Mouse (Mus musculus): ENCODE measurements at regions not wholly inside any gene's neighbourhood (a gene's known extent, or its start where the extent isn't known, plus 50 kb on each side); places are given as distances from the start of the nearest gene placed in this dataset.

DNA sequence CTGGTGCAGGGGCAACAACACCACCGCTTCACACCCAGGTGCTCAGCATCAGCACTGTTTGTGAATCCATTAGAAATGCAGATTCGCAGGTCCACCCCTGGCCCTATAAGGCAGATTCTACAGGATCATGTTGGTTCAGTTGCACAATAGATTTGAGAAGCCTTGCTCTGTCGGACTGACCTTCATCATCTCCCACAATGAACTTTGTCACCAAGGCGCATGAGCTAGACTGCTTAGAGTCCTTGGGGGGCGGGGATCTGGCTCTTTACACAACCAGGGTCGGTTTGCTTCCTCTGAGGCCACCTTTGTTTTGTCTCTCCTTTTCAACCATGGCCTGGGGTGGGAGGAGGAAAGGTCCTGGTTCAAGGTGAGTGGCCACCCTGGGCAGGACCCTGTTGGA, 209.7 kb downstream of the Igsf11 start:
- no peak for DNase-seq (ENCODE audit: extremely low spot score in 1 of 2, low spot score in 1 of 2)

DNA sequence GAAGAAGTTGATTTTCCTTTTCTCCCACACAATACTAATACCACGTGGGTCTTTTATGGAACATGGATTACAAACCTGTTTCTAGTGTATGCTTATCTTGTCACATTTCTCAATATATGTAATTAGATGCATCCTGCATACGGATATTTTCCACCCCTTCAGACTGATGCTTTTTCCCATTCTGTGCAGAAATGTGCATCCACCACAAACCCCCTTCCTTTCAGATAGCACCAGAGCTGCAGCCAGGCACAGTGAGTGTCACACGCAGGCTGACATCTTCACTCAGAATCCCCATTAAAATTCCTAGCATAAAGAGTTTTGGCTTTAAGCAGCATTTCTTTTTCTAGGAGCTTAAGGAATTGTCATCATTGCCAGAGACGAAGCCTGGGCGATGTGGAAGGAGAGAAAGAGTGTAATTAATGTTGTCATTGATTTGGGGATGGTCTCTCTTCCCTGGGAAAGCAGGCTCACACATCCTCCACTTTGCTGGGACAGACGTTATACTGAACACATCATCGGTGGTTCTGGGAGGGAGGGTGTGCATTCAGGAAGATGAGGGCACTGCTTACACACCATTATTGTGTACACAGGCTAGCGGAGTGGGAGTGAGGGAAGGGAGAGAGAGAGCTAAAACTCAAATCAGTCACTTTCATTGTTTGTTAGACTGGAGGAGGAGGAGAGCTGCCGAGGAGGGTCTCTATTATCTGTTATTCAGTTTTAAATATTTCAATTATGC, 211.1 kb downstream of the Igsf11 start:
- no peak for DNase-seq (ENCODE audit: extremely low spot score in 1 of 2, low spot score in 1 of 2)

DNA sequence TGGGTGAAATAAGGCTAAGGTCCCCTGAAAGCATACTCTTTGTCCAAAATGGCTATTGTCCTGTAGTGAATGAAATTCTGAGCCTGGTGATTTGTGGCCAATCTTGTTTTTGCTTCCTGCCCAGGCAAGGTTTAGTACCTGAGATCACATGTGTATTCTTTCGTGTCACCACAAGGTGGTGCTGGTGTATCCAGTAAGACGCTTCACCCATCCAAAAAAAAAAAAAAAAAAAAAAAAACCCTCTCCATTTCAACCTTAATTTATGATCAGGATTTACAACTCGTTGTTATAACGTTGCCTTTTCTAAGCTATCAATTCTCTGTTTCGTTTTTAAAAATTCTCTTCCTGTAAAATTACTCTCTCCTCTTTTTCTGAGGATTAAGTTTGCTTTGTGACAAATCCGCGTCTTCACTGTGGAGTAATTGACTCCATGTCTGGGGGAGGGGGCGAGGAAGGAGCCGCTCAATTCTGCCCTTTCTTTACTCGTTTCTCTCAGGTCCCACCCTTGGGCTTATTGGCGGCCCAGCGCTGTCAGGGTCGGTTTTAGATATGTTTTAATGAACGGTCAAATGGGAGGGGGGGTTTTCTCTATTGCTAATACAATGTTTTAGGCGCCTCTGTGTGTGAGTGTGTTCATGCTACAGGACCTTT, 217.0 kb downstream of the Igsf11 start:
- DNase-seq (ENCODE audit: extremely low spot score in 1 of 2, low spot score in 1 of 2), result peak in 1 of 2 experiments; percentile 72

DNA sequence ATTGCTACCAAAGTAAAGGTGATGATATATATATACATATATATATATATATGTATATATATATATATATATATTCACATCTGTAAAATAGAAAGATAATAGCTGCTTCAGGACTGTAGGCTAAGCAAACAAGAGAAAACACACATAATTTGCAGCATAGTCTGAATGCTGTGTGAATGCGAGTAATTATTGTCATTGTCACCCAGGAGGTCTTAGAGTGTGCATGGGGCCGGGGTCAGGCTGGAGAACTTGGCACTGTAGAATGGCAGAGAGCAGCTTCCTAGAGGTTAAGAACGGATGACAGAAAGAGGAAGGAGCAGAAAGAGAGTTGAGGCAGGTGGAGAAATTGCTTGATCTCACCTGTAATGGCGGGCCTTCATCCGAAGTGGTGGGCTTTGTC, 217.6 kb downstream of the Igsf11 start:
- no peak for DNase-seq (ENCODE audit: extremely low spot score in 1 of 2, low spot score in 1 of 2)

DNA sequence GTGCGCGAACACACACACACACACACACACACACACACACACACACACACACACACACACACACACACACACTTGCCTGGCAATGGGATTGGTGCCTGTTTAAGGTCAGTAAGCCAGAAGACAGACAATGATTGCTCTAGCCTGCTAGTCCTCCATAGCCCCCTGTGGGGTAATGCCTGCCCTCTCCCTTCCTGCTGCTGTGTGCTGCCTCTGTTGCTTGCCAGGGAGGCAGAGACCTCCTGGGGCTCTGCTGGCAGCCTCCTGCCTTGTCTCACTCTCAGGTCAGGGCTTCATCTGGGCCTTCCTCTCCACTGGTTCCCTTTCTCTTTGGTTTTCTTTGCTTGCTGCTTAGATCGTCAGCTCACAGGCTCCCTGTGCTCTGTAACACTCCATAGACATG, 225.6 kb downstream of the Igsf11 start:
- no peak for DNase-seq (ENCODE audit: extremely low spot score in 1 of 2, low spot score in 1 of 2)

DNA sequence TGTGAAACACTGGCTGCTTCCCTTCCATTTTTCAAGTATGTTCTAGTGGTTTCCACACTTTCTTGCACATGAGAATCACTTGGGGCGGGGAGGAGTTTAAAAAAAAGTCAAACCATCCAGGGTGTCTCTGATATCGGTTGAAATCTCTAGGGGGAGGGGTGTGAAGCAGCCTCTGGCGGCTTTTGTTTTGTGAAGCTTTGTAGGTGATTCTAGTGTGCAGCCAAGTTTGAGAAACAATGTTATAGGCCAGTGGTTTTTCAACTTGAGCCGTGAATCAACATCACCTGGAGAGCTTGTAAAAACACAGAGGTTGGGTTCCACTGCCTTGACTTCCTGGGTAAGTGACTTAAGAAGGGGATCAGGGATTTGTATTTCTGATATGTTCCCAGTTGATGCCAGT, 227.3 kb downstream of the Igsf11 start:
- DNase-seq (ENCODE audit: extremely low spot score in 1 of 2, low spot score in 1 of 2), result no peak

DNA sequence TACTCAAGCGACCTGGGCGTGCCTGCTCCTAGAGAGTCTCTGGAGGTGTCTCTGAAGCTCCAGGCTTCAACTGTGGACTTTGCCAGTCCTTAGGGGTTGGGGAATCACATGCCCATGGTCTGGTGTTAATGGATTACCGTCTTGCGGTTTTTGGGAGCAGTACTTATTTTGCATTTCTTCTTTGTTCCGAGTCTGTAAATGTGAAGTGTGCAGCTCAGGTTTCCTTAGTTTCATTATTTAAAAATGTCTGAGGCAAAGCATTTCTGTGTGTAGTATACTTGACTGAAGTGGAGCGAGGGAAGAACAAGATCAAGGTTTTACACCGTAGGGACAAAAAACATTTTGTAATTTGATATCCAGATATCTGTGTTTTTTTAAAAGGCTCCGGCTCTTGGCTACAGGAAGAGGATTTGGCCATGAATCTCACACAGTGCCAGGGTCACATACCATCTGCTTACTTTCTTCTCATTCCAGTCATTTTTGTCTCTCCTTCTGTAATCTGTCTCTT, 231.0 kb downstream of the Igsf11 start:
- no peak for DNase-seq (ENCODE audit: extremely low spot score in 1 of 2, low spot score in 1 of 2)

DNA sequence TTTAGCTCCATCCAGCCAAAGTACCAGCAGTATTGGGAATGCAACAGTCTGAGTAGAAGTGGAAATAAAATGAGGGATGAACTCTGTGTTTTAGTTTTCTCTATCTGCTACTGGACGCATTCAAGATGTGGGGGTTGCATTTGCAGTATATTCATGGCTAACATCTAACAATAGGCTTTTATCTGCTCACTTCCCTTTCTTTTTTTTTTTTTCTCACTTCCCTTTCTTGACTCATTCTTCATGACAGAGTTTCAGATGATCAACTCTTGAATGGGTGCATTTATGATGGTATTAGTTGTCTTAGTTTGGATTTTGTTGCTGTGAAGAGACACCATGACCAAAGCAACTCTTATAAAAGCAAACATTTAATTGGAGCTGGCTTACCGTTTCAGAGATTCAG, 240.0 kb downstream of the Igsf11 start:
- DNase-seq (ENCODE audit: extremely low spot score in 1 of 2, low spot score in 1 of 2), result no peak

DNA sequence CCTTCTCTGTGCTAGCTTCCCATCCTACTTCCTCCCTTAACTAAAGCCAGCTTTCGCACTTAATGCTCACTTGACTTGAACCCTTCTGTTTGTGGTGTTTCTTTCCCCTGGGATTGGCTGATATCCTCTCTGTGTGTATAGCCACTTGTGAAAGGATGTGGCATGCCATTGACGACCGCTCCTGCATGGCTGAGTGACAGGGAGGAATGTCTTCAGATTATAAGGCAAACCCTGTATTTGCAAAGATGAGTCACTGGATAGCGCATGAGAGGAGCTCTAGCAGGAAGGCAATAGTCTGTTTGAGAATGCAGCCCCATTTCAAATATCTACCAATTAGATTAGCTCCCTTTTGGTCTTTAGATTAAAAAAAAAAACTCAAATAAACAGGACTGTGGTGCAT, 243.3 kb downstream of the Igsf11 start:
- no peak for DNase-seq (ENCODE audit: extremely low spot score in 1 of 2, low spot score in 1 of 2)

DNA sequence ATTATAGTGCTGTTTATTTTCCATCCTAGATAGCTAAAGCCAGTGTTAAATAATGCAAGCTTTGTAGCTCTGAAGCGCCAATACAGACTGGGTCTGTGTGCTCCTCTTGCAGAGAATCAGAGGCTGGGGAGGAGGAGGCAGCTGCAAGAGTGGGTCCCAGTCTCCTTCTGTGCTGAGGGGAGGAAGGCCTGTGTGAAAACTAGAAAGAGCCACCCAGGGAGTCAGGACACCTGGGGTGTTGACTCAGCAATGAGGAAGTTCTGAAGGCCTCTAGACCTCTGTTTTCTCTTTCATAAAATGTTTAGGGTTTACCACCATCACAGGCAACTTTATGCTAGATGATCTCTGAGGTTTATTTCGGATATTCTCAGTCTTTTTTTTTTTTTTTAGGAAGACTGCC, 254.7 kb downstream of the Igsf11 start:
- DNase-seq (ENCODE audit: extremely low spot score in 1 of 2, low spot score in 1 of 2), result no peak

DNA sequence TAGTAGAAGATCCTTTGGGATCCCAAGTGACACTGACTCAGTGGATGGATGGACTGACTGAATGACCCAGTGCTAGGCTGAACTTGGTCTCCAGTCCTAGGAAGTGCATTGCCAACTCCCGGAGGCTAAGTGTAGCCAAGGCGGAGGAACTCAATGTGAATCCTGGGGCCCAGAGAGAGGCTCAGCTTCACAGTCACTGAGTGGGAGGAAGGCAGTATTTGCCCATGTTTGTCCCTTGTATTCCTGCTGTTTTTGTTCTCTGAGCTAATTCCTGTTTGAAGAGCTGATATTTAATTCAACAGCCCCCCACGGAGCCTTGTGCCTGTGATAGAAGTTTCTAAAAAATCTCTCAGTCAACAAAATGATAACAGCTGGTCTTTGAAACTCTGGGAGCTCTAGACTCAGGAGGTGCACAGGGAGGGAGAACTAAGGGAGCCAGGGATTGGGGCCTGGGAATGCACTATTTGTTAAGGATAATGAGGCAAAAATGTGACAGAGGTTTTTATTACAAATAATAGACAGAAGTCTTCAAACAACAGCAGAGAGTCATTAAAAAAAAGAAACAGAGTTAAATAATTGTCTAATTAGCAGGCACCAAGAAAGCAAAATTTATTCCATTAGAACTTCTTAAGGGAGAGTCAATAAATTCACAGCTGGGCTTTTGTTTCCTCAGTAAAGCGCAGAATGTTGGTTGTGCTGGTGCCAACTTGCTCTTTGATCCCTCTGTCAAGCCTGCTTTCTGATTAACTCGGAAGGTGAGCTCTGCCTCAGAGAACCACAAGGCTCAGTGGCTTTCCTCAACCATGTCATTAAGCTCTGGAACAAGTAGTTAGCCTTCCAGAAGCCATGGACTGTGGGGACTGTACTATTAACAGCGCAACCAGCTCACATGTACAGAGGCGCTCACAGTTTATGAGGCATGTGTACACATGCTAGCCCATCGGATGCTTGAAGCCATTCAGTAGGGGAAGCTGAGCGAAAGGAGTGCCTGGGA, 259.2 kb downstream of the Igsf11 start:
- DNase-seq (ENCODE audit: extremely low spot score in 1 of 2, low spot score in 1 of 2), result no peak

DNA sequence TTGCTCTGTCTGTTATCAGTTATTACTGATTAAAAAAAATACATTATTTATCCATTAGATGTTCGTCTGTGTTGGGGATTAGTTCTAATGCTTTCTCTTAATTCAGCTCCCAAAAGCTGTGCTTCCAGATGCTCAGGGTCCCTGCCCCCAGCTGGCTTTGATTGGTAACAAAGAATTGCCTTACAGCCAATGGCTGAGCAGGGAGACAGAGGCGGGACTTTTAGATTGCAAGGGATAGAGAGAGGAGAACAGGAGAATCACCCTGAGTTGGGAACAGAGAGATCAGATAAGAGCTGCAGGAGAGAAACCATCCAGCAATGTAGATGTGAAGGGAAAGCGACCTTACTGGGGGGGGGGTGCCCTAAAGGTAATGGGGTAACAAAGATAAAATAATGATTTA, 266.4 kb downstream of the Igsf11 start:
- no peak for DNase-seq (ENCODE audit: extremely low spot score in 1 of 2, low spot score in 1 of 2)

DNA sequence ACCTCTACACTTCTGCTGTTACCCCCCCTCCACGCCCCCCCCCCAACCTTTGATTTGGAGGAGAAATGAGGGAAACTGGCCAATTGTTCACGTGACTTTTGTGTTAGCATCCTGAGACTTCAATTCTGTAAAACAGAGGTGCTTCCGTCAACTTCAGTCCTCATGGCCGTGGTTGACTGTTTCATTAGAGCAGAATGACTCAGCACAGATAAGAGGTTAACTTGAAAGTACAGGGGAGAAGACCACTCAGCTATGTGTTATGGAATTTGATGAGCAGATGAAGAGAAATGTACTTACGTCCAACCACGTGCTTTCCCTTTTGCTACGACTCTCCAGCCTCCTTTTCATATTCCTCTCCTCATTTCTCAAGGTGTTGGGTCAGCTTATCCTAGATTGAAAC, 267.3 kb downstream of the Igsf11 start:
- DNase-seq (ENCODE audit: extremely low spot score in 1 of 2, low spot score in 1 of 2), result no peak

DNA sequence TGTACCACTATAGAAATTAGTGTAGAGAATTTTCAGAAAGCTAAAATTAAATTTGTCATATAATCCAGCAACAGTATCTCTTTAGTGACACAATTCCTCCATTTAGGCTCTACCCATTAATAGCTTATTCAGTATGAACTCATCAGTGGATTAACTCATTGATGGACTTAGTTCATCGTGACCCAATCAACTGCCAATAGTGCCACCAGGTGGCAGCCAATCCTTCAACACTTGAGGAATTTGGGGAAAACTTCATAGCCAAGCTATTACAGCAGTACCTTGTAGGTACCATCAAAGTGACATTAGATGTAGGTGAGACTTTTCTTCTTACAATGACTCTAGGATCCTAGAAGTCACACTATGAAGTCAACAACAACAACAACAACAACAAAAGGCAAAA, 270.2 kb downstream of the Igsf11 start:
- peak in 1 of 2 experiments; percentile 37 for DNase-seq (ENCODE audit: extremely low spot score in 1 of 2, low spot score in 1 of 2)

DNA sequence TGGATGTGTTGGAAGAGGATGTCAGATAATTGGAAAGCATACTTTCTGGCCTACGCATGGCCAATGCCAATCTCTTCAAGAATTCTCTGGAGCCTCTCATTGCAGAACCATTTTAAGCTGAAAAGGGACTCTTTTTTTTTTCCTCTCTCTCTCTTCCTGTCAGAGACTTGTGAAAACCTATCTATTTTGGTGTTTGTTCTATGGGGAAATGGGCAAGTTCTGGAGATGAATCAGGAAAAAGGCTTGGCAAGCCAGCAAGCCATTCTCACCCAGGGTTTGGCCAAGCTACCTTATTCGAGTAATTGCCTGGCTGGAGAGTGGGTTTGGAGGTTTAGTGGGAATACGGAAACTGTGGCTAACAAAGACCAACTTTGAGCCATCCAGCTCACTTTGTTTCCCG, 299.4 kb downstream of the Igsf11 start:
- no peak for DNase-seq (ENCODE audit: extremely low spot score in 1 of 2, low spot score in 1 of 2)

DNA sequence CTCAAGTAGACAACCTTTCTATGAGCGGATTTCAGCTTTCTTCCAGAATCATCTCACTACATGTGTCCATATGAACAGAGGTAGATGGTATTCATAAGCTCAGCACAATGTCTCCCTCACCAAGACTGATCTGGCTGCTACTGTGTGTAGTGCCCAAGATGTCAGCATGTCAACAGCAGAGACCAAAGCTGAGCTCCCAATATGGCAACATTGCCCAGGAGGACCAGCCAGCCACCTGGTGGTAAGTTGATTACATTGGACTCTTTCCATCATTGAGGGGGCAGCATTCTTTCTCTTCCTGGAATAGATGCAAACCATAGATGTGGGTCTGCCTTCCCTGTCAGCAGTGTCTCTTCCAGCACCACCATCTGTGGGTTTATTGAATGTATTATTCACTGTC, 303.0 kb downstream of the Igsf11 start:
- no peak for DNase-seq (ENCODE audit: extremely low spot score in 1 of 2, low spot score in 1 of 2)

DNA sequence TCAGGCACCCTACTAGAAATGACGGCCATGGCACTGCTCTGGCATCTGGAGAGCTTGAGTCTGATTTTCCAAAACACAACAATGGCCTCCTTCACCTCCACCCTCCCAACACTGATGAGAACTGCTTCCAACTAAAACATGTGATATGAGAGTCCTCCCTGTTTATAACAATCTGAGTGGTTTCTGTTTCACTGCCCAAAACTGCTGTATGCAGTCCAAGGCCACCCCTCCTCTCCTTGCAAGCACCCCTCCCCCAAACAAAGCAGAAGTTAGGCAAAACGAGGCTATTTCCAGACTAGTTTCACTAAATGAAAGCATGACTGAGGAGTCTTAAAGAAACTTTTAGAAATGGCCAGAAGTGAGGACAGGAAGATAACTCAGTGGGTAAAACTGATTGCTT, 304.4 kb downstream of the Igsf11 start:
- no peak for DNase-seq (ENCODE audit: extremely low spot score in 1 of 2, low spot score in 1 of 2)

DNA sequence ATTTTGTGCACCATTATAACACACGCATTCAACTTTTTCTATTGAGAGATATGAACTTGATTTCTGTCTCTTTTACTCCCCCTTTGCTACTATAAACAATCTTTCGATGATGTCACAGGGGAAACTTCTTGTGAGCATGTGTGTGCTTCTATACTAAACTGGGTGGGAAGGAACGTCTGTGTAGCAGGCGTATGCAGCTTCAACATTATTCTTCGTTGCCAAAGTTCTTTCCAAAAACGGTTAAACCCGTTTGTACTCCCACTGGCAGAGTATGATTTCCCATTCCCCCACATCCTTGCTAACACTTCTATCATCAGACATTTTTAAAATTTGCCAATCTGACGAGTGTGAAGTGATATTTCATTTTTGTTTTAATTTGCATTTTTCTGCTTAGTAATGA, 331.1 kb downstream of the Igsf11 start:
- DNase-seq (ENCODE audit: extremely low spot score in 1 of 2, low spot score in 1 of 2), result no peak

DNA sequence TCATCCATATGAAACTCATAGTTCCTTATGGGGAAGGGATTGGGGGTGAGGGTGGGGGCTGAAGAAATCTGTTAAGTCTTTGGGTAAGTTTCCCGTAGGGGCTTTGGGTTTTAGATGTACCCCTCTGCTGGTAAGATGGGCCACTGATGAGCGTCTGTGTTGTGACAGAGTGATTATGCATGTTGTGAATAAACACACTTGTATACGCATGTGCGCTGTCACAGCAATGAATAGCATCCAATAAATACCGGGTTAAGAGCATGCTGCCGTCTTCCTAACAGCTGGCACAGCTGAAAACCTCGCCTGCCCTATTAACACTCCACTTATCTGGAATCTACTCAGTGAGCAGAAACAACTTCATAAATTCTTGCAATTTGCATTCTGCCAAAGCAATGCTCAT, 337.0 kb downstream of the Igsf11 start:
- no peak for DNase-seq (ENCODE audit: extremely low spot score in 1 of 2, low spot score in 1 of 2)

DNA sequence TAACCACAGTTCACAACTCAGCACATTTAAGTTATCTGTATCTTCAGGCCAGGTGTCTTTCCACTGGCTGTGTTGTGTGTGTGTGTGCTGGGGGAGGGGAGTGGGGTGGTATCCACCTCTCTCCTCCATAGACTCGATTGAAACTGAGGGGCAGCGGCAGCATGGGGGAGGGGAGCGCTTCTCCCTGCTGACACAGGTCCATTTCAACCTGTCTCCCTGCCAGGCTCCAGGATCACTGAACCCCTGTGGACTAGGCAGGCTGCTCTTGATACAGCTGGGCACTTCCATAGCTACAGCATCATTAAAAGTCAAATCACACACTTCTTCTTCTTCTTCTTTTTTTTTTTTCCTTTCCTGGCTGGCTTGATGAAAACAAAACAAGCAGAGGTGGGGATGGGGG, 338.0 kb downstream of the Igsf11 start:
- DNase-seq (ENCODE audit: extremely low spot score in 1 of 2, low spot score in 1 of 2), result no peak

DNA sequence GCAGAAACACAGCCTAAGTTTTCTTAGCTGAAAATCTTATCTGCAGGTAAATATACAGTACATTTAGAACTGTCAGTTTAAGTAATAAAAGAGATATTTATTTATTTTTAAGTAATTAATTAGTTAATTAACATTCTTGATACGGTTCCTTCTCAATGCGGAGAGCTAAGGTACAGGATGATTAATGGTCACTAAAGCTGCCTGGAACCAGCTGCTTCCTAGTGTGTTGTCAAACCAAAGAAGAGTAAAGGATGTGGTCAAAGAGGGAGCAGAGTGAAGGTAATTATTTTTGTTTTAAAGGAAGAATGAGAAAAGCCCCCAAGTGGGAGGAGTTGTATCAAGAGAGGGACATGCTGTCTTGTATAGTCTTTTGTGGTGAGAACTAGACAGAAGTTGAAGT, 341.8 kb downstream of the Igsf11 start:
- DNase-seq (ENCODE audit: extremely low spot score in 1 of 2, low spot score in 1 of 2), result no peak

Data from layer of hippocampus, postnatal 25 days (tissue).